Mouse (Mus musculus): ENCODE results near the gene Chdh. TPM values are rescaled to one million over a fixed set of nuclear protein-coding genes. Genes with fewer than 3 reads are reported as not detected.

The Chdh gene
- polyA plus RNA-seq, 1 experiment from 2014 or later, result 2.5 TPM

GRCm38 (mm10) chr14:30009864-30010560 is 1.2 kb downstream of the Chdh start:
- Histone ChIP-seq H3K27me3 (ENCODE audit: insufficient read depth, low read length) (0 out of 2 replicates have a peak, but pooled peaks cover 3% of the 10 kb centered on the region), H3K4me3 (ENCODE audit: low read length) (no peak overlapping the region), H3K9ac (replicated peaks; ENCODE audit: low read length) (no peak overlapping the region), H3K4me2 (replicated peaks; ENCODE audit: low read depth, low read length) (0 out of 2 replicates have a peak overlapping the region, but pooled peaks have one; percentile 6), H3K36me3 (ENCODE audit: insufficient read depth, low read length) (no peaks in the 10 kb centered on the region), H3K27ac (ENCODE audit: low read length) (peak overlapping the region; percentile 84), H3K4me1 (ENCODE audit: insufficient read depth, low read length) (peaks cover 8% of the 10 kb centered on the region; the same call in 1 of the 2 replicates), H3K9me3 (ENCODE audit: low read length) (no peaks in the 10 kb centered on the region)
- ATAC-seq (ENCODE audit: low FRiP score, low TSS enrichment), result peak; percentile 70
- 60% methylated on average over 10 of the region's 10 CpGs for WGBS

- Histone ChIP-seq H3K4me1 (ENCODE audit: insufficient read depth, low read length) (peaks cover 8% of the 10 kb centered on the region; the same call in 1 of the 2 replicates), H3K27ac (ENCODE audit: low read length) (peak overlapping the region; percentile 41), H3K9ac (replicated peaks; ENCODE audit: low read length) (no peak overlapping the region), H3K36me3 (ENCODE audit: insufficient read depth, low read length) (no peaks in the 10 kb centered on the region), H3K4me3 (ENCODE audit: low read length) (no peak overlapping the region), H3K27me3 (ENCODE audit: insufficient read depth, low read length) (0 out of 2 replicates have a peak, but pooled peaks cover 3% of the 10 kb centered on the region), H3K9me3 (ENCODE audit: low read length) (no peaks in the 10 kb centered on the region), H3K4me2 (replicated peaks; ENCODE audit: low read depth, low read length) (no peak overlapping the region)
- ATAC-seq (ENCODE audit: low FRiP score, low TSS enrichment), result peak; percentile 55; the same call in 1 of the 2 replicates
- WGBS, result 62% methylated on average over 10 of the region's 10 CpGs
These were observed 3.2 kb downstream of the Chdh start for GRCm38 (mm10) chr14:30011886-30012560.

GRCm38 (mm10) chr14:30014487-30014886 is 5.7 kb downstream of the Chdh start:
- Histone ChIP-seq H3K36me3 (ENCODE audit: insufficient read depth, low read length) (no peaks in the 10 kb centered on the region), H3K9ac (replicated peaks; ENCODE audit: low read length) (no peak overlapping the region), H3K27me3 (ENCODE audit: insufficient read depth, low read length) (no peaks in the 10 kb centered on the region), H3K4me3 (ENCODE audit: low read length) (no peak overlapping the region), H3K4me1 (ENCODE audit: insufficient read depth, low read length) (0 out of 2 replicates have a peak, but pooled peaks cover 8% of the 10 kb centered on the region), H3K4me2 (replicated peaks; ENCODE audit: low read depth, low read length) (no peak overlapping the region), H3K9me3 (ENCODE audit: low read length) (no peaks in the 10 kb centered on the region), H3K27ac (ENCODE audit: low read length) (no peak overlapping the region)
- ATAC-seq (ENCODE audit: low FRiP score, low TSS enrichment), result no peak
- WGBS, result 42% methylated on average over 10 of the region's 10 CpGs

- WGBS, result 39% methylated on average over 1 of the region's 1 CpGs
- no peak for ATAC-seq (ENCODE audit: low FRiP score, low TSS enrichment)
- H3K27me3 ChIP-seq (ENCODE audit: insufficient read depth, low read length), result no peaks in the 10 kb centered on the region
These were observed 6.2 kb downstream of the Chdh start for GRCm38 (mm10) chr14:30015008-30015407.

GRCm38 (mm10) chr14:30016666-30017065 is 7.8 kb downstream of the Chdh start:
- no peaks in the 10 kb centered on the region for H3K27me3 ChIP-seq (ENCODE audit: insufficient read depth, low read length)
- ATAC-seq (ENCODE audit: low FRiP score, low TSS enrichment), result no peak
- H3K36me3 ChIP-seq (ENCODE audit: insufficient read depth, low read length), result no peaks in the 10 kb centered on the region
- no peak overlapping the region for H3K9ac ChIP-seq (replicated peaks; ENCODE audit: low read length)
- H3K27ac ChIP-seq (ENCODE audit: low read length), result no peak overlapping the region
- no peak overlapping the region for H3K4me2 ChIP-seq (replicated peaks; ENCODE audit: low read depth, low read length)
- H3K9me3 ChIP-seq (ENCODE audit: low read length), result no peaks in the 10 kb centered on the region
- 0 out of 2 replicates have a peak, but pooled peaks cover 4% of the 10 kb centered on the region for H3K4me1 ChIP-seq (ENCODE audit: insufficient read depth, low read length)
- H3K4me3 ChIP-seq (ENCODE audit: low read length), result no peak overlapping the region
- WGBS, result 80% methylated on average over 5 of the region's 5 CpGs

More at GRCm38 (mm10) chr14:30015008-30015407, 6.2 kb downstream of the Chdh start:
- Histone ChIP-seq H3K9me3 (ENCODE audit: low read length) (no peaks in the 10 kb centered on the region), H3K4me1 (ENCODE audit: insufficient read depth, low read length) (0 out of 2 replicates have a peak, but pooled peaks cover 5% of the 10 kb centered on the region), H3K9ac (replicated peaks; ENCODE audit: low read length) (no peak overlapping the region), H3K4me2 (replicated peaks; ENCODE audit: low read depth, low read length) (no peak overlapping the region), H3K36me3 (ENCODE audit: insufficient read depth, low read length) (no peaks in the 10 kb centered on the region), H3K27ac (ENCODE audit: low read length) (no peak overlapping the region), H3K4me3 (ENCODE audit: low read length) (no peak overlapping the region)

- Histone ChIP-seq H3K4me3 (ENCODE audit: low read length) (no peak overlapping the region), H3K4me1 (ENCODE audit: insufficient read depth, low read length) (0 out of 2 replicates have a peak, but pooled peaks cover 4% of the 10 kb centered on the region), H3K9ac (replicated peaks; ENCODE audit: low read length) (no peak overlapping the region), H3K36me3 (ENCODE audit: insufficient read depth, low read length) (no peaks in the 10 kb centered on the region), H3K9me3 (ENCODE audit: low read length) (no peaks in the 10 kb centered on the region), H3K27me3 (ENCODE audit: insufficient read depth, low read length) (no peaks in the 10 kb centered on the region), H3K4me2 (replicated peaks; ENCODE audit: low read depth, low read length) (no peak overlapping the region), H3K27ac (ENCODE audit: low read length) (no peak overlapping the region)
- WGBS, result 80% methylated on average over 8 of the region's 8 CpGs
- ATAC-seq (ENCODE audit: low FRiP score, low TSS enrichment), result no peak
These were observed 9.1 kb downstream of the Chdh start for GRCm38 (mm10) chr14:30017794-30018462.

- H3K4me1 ChIP-seq (ENCODE audit: insufficient read depth, low read length), result 0 out of 2 replicates have a peak, but pooled peaks cover 4% of the 10 kb centered on the region
- no peak overlapping the region for H3K9ac ChIP-seq (replicated peaks; ENCODE audit: low read length)
- H3K4me3 ChIP-seq (ENCODE audit: low read length), result no peak overlapping the region
- H3K4me2 ChIP-seq (replicated peaks; ENCODE audit: low read depth, low read length), result no peak overlapping the region
- H3K36me3 ChIP-seq (ENCODE audit: insufficient read depth, low read length), result no peaks in the 10 kb centered on the region
- no peaks in the 10 kb centered on the region for H3K27me3 ChIP-seq (ENCODE audit: insufficient read depth, low read length)
- H3K9me3 ChIP-seq (ENCODE audit: low read length), result no peaks in the 10 kb centered on the region
- no peak overlapping the region for H3K27ac ChIP-seq (ENCODE audit: low read length)
- ATAC-seq (ENCODE audit: low FRiP score, low TSS enrichment), result no peak
- 100% methylated on average over 4 of the region's 4 CpGs for WGBS
These were observed 9.6 kb downstream of the Chdh start for GRCm38 (mm10) chr14:30018463-30018801.

GRCm38 (mm10) chr14:30018846-30019245 is 10.0 kb downstream of the Chdh start:
- 92% methylated on average over 6 of the region's 6 CpGs for WGBS
- Histone ChIP-seq H3K9me3 (ENCODE audit: low read length) (no peaks in the 10 kb centered on the region), H3K36me3 (ENCODE audit: insufficient read depth, low read length) (no peaks in the 10 kb centered on the region), H3K27me3 (ENCODE audit: insufficient read depth, low read length) (no peaks in the 10 kb centered on the region), H3K9ac (replicated peaks; ENCODE audit: low read length) (no peak overlapping the region), H3K4me1 (ENCODE audit: insufficient read depth, low read length) (0 out of 2 replicates have a peak, but pooled peaks cover 4% of the 10 kb centered on the region), H3K27ac (ENCODE audit: low read length) (peak overlapping the region; percentile 27; the same call in 1 of the 2 replicates), H3K4me2 (replicated peaks; ENCODE audit: low read depth, low read length) (no peak overlapping the region), H3K4me3 (ENCODE audit: low read length) (no peak overlapping the region)
- ATAC-seq (ENCODE audit: low FRiP score, low TSS enrichment), result no peak

GRCm38 (mm10) chr14:30019375-30019774 is 10.6 kb downstream of the Chdh start:
- peak overlapping the region; percentile 27; the same call in 1 of the 2 replicates for H3K27ac ChIP-seq (ENCODE audit: low read length)
- no peak for ATAC-seq (ENCODE audit: low FRiP score, low TSS enrichment)

More at GRCm38 (mm10) chr14:30019375-30019774, 10.6 kb downstream of the Chdh start:
- WGBS, result 91% methylated on average over 8 of the region's 8 CpGs
- Histone ChIP-seq H3K9me3 (ENCODE audit: low read length) (no peaks in the 10 kb centered on the region), H3K9ac (replicated peaks; ENCODE audit: low read length) (no peak overlapping the region), H3K4me2 (replicated peaks; ENCODE audit: low read depth, low read length) (no peak overlapping the region), H3K36me3 (ENCODE audit: insufficient read depth, low read length) (no peaks in the 10 kb centered on the region), H3K27me3 (ENCODE audit: insufficient read depth, low read length) (no peaks in the 10 kb centered on the region), H3K4me1 (ENCODE audit: insufficient read depth, low read length) (0 out of 2 replicates have a peak, but pooled peaks cover 4% of the 10 kb centered on the region), H3K4me3 (ENCODE audit: low read length) (no peak overlapping the region)
